Mouse (Mus musculus) thymus, adult 18-20 months (tissue): ENCODE measurements around the gene Gng10.

Experiments used
- DNase-seq, 2 experiments: peaks; one replicate each; pipeline ENCODE4 v3.0.0; 2022; ENCODE audit warnings: mixed read lengths in 2 of 2

The Gng10 gene

GRCm38 (mm10) chr4:59034918-59035785 is at the start of gene Gng10:
Gene Gng10 (plus strand): TSS chr4:59035088.
- peak; percentile 54 to 55 for DNase-seq

- peak; percentile 49 to 58 for DNase-seq
These were observed 49.7 kb upstream of the Gng10 start for GRCm38 (mm10) chr4:58985157-58985648.

GRCm38 (mm10) chr4:58986540-58987190 is 48.2 kb upstream of the Gng10 start, which contains the start of gene Ptgr1:
Gene Ptgr1 (minus strand): TSS chr4:58987119.
- DNase-seq: peak; percentile 78 to 87

GRCm38 (mm10) chr4:58989303-58989898 is 45.5 kb upstream of the Gng10 start:
- no peak for DNase-seq

- DNase-seq: no peak
These were observed 44.1 kb upstream of the Gng10 start for GRCm38 (mm10) chr4:58990609-58991434.

GRCm38 (mm10) chr4:58992195-58992594 is 42.7 kb upstream of the Gng10 start:
- no peak for DNase-seq

GRCm38 (mm10) chr4:58994762-58995161 is 40.1 kb upstream of the Gng10 start, which contains the start of gene Dnajc25:
Gene Dnajc25 (plus strand): TSS chr4:58995062.
- DNase-seq: no peak

GRCm38 (mm10) chr4:58995251-58995693 is 39.6 kb upstream of the Gng10 start:
- no peak for DNase-seq

- no peak for DNase-seq
These were observed 37.8 kb upstream of the Gng10 start for GRCm38 (mm10) chr4:58997081-58997480.

GRCm38 (mm10) chr4:58998688-58999087 is 36.2 kb upstream of the Gng10 start:
- no peak for DNase-seq

GRCm38 (mm10) chr4:58999686-59000085 is 35.2 kb upstream of the Gng10 start:
- peak; percentile 35 to 47 for DNase-seq

GRCm38 (mm10) chr4:59000614-59001013 is 34.3 kb upstream of the Gng10 start:
- DNase-seq: peak in 1 of 2 experiments; percentile 41

- DNase-seq: peak; percentile 85 to 86
These were observed 31.7 kb upstream of the Gng10 start, which contains the start of gene Gm20503 for GRCm38 (mm10) chr4:59002948-59003805. Gene Gm20503 (plus strand): TSS chr4:59003210.

GRCm38 (mm10) chr4:59003806-59004200 is 31.1 kb upstream of the Gng10 start:
- no peak for DNase-seq

- DNase-seq: no peak
These were observed 28.7 kb upstream of the Gng10 start for GRCm38 (mm10) chr4:59006211-59006610.

- DNase-seq: no peak
These were observed 27.9 kb upstream of the Gng10 start for GRCm38 (mm10) chr4:59007016-59007415.

GRCm38 (mm10) chr4:59007974-59008373 is 26.9 kb upstream of the Gng10 start:
- DNase-seq: no peak

GRCm38 (mm10) chr4:59009186-59009585 is 25.7 kb upstream of the Gng10 start:
- no peak for DNase-seq

- no peak for DNase-seq
These were observed 25.2 kb upstream of the Gng10 start for GRCm38 (mm10) chr4:59009696-59010095.

GRCm38 (mm10) chr4:59011446-59011845 is 23.4 kb upstream of the Gng10 start:
- no peak for DNase-seq

GRCm38 (mm10) chr4:59015181-59015580 is 19.7 kb upstream of the Gng10 start:
- DNase-seq: no peak
